Mouse (Mus musculus) liver, embryonic 18 days (tissue): ENCODE results near the gene Gm17364. TPM values are rescaled to one million over a fixed set of nuclear protein-coding genes. Genes with fewer than 3 reads are reported as not detected.

Experiments used
- polyA plus RNA-seq: library from polyadenylated mRNA; depleted of rRNA; stranded (reverse); fragments of >200 nt; gene quantifications from 2 replicates; pipeline ENCODE4 v1.2.3, GENCODE M21; 2012; rRNA removed

The Gm17364 gene
- not detected in 2 replicates for polyA plus RNA-seq

GRCm38 (mm10) chr13:41273927-41274650 is at the start of gene Gm17364:
Gm17364 (minus strand) TSS chr13:41273977.

GRCm38 (mm10) chr13:41249538-41250317 is 24.0 kb downstream of the Gm17364 start, which contains the start of gene Smim13:
Smim13 (plus strand) TSS chr13:41249844.

Other genes starting within 250 kb of the Gm17364 start
- 0.05 and 0.06 TPM in 2 replicates for gene Mak, start 194.3 kb downstream of the Gm17364 start, polyA plus RNA-seq
- not detected in 2 replicates for gene Gcm2, start 162.9 kb downstream of the Gm17364 start, polyA plus RNA-seq
- 0.05 and 0.06 TPM in 2 replicates for gene Sycp2l, start 159.7 kb downstream of the Gm17364 start, polyA plus RNA-seq
- 87.1 and 147 TPM in 2 replicates for gene Elovl2, start 53.6 kb downstream of the Gm17364 start, polyA plus RNA-seq
- gene Smim13, start 24.1 kb downstream of the Gm17364 start, polyA plus RNA-seq: 3.5 and 3.8 TPM in 2 replicates
- gene Nedd9, start 213.4 kb upstream of the Gm17364 start, polyA plus RNA-seq: 8.3 and 10.4 TPM in 2 replicates